Comparison of ENCODE assay signal across 21 mouse cellular contexts in the genomic region with DNA sequence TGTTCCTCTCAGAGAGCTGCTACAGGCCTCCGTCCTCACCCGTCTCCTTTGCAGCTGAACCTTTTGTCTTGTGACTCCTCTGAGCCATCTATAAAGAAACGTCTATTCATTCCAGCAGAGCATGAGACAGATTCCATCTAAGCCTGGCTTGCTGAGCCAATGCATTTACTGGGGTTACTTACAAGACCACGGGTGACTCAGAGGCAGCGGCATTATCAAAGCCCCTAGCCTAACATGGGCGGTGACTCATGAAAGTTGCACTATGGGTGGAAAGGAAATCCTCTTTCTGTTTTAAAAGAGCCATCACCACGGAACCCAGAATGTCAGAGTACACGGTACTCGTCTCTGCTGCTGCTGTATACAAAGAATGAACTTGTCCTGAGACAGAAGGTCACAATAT.
DNase-seq lines count a peak whose midpoint lies in the region; TF ChIP-seq lines count a peak whose summit lies in the region.
"Had no signal": no experiment of that assay in that cellular context is flagged by ENCODE, and none has a peak within 500 bp of the region (broad histone marks: within the 10 kb centered on the region; RNA-seq: fewer than 3 reads in every experiment).

No protein-coding gene starts in this region.

- peak; percentile 9 for DNase-seq in embryo, embryonic 10.5 days (ENCODE audit: low spot score)
- DNase-seq in embryo, embryonic 9.5 days (ENCODE audit: extremely low spot score): no peak
- DNase-seq in 3T3-L1 (ENCODE audit: low read depth, low spot score) (peak; percentile 88), NIH3T3 (ENCODE audit: low read depth) (peak; percentile 52), adipocyte (ENCODE audit: low spot score) (no peak)
- no peak for DNase-seq in cerebellum, adult 11-12 months
- DNase-seq: cerebellum, adult 18-20 months; cerebellum, postnatal 36 days; kidney, postnatal 36 days; liver, postnatal 0 days; lung, postnatal 10 days; right cerebral cortex, postnatal 4 days; thymus, adult 2 months had no signal

- H3K4me3 ChIP-seq in embryonic fibroblast, embryonic 13.5 days (ENCODE audit: insufficient read depth, low read length): no peak overlapping the region
- H3K4me3 ChIP-seq: embryonic facial prominence, embryonic 12.5 days; heart, embryonic 13.5 days; hindbrain, embryonic 13.5 days; intestine, embryonic 15.5 days; left cerebral cortex, adult 2 months; limb, embryonic 10.5 days; neural tube, embryonic 12.5 days had no signal

- TF ChIP-seq POLR2A in embryonic fibroblast, embryonic 13.5 days (IDR thresholded peaks at IDR 0.05; ENCODE audit: low read depth, low read length): no peak

- H3K4me1 ChIP-seq in embryonic fibroblast, embryonic 13.5 days (ENCODE audit: control insufficient read depth, insufficient read depth, low read length): peaks cover 3% of the 10 kb centered on the region; the same call in 1 of the 2 replicates
- H3K4me1 ChIP-seq: embryonic facial prominence, embryonic 12.5 days; heart, embryonic 13.5 days; hindbrain, embryonic 13.5 days; intestine, embryonic 15.5 days; limb, embryonic 10.5 days; neural tube, embryonic 12.5 days had no signal

- TF ChIP-seq CTCF in embryonic fibroblast, embryonic 13.5 days (IDR thresholded peaks at IDR 0.05; ENCODE audit: borderline replicate concordance, insufficient read depth, low read length): no peak

- peak overlapping the region; percentile 37; the same call in 1 of the 2 replicates for H3K27ac ChIP-seq in embryonic fibroblast, embryonic 13.5 days (ENCODE audit: insufficient read depth, low read length)
- H3K27ac ChIP-seq: embryonic facial prominence, embryonic 12.5 days; heart, embryonic 13.5 days; hindbrain, embryonic 13.5 days; intestine, embryonic 15.5 days; left cerebral cortex, adult 2 months; limb, embryonic 10.5 days; neural tube, embryonic 12.5 days had no signal

Comparison
In these comparisons a context has a peak if more than half of its experiments do, and no peak if none do; other contexts are left out.
1. DNase-seq: peak in embryo, embryonic 10.5 days (single experiment), 3T3-L1 (single experiment) and NIH3T3 (single experiment); none in embryo, embryonic 9.5 days (single experiment), cerebellum, adult 11-12 months (single experiment) and adipocyte (single experiment).